21 mouse cellular contexts compared by ENCODE assay signal in the genomic region with DNA sequence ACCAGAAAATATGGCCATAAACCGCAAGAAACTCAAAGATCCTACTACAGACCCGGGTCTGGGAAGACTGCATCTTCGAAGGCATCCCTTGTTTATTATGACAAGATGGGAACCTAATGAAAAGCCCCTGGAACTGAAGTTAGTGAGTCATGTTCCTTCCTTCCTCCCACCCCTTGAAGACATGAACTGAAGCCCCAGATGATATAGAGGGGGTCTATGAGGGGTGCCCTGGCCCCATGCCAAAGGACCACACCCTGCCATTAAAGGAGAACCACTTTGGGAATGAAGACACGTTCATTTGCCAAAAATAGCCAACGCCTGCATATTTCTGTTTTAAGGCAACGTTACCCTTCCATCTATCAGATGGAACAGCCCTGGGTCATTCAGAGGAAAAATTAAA. TPM values are rescaled to one million over a fixed set of nuclear protein-coding genes. Genes with fewer than 3 reads are reported as not detected.
"Had no signal": no experiment of that assay in that cellular context is flagged by ENCODE, and none has a peak within 500 bp of the region (broad histone marks: within the 10 kb centered on the region; RNA-seq: fewer than 3 reads in every experiment).

No protein-coding gene starts in this region.

- H3K27me3 ChIP-seq: liver, embryonic 15.5 days; megakaryocyte, embryonic 14.5 days; midbrain, embryonic 15.5 days; neural tube, embryonic 12.5 days had no signal

- H3K36me3 ChIP-seq: midbrain, embryonic 15.5 days had no signal

- H3K9me3 ChIP-seq: limb, embryonic 10.5 days; liver, embryonic 15.5 days; megakaryocyte, embryonic 14.5 days; midbrain, embryonic 15.5 days; neural tube, embryonic 12.5 days had no signal

- H3K27ac ChIP-seq: left cerebral cortex, adult 2 months; limb, embryonic 10.5 days; liver, embryonic 15.5 days; macrophage; midbrain, embryonic 15.5 days; neural tube, embryonic 12.5 days had no signal

- DNase-seq: kidney, postnatal 36 days; lung, adult 2 months; lung, postnatal 10 days; thymus, postnatal 14 days had no signal

- H3K4me3 ChIP-seq: left cerebral cortex, adult 2 months; limb, embryonic 10.5 days; liver, embryonic 15.5 days; megakaryocyte, embryonic 14.5 days; midbrain, embryonic 15.5 days; neural tube, embryonic 12.5 days had no signal

- ATAC-seq: midbrain, embryonic 15.5 days had no signal

- H3K9ac ChIP-seq: liver, embryonic 15.5 days; midbrain, embryonic 15.5 days; neural tube, embryonic 12.5 days had no signal

- H3K4me2 ChIP-seq: liver, embryonic 11.5 days; liver, embryonic 15.5 days; midbrain, embryonic 11.5 days; midbrain, embryonic 15.5 days; neural tube, embryonic 12.5 days had no signal

- H3K4me1 ChIP-seq: limb, embryonic 10.5 days; neural tube, embryonic 12.5 days had no signal

RNA-seq across cellular contexts. Expression of a gene that starts 28.0 kb away (rescaled TPM):
- total RNA-seq: layer of hippocampus, adult 18-20 months; layer of hippocampus, postnatal 14 days; left cerebral cortex, adult 2 months; left cerebral cortex, postnatal 14 days; monocyte, adult 5-6 weeks; neutrophil, adult 5-6 weeks had no signal
- polyA plus RNA-seq: kidney, postnatal 0 days; limb, embryonic 10.5 days; limb, embryonic 14.5 days; liver, embryonic 11.5 days; liver, embryonic 15.5 days; lung, adult 2 months; macrophage; stomach, postnatal 0 days had no signal
